Mouse (Mus musculus): ENCODE measurements around the gene Flna. TPM values are rescaled to one million over a fixed set of nuclear protein-coding genes. Genes with fewer than 3 reads are reported as not detected.

Flna gene
- 181 and 196 TPM in 2 replicates for polyA plus RNA-seq (2014; fragmentation: Nextera tagmentation; extraction: Ambion mirVana)

DNA sequence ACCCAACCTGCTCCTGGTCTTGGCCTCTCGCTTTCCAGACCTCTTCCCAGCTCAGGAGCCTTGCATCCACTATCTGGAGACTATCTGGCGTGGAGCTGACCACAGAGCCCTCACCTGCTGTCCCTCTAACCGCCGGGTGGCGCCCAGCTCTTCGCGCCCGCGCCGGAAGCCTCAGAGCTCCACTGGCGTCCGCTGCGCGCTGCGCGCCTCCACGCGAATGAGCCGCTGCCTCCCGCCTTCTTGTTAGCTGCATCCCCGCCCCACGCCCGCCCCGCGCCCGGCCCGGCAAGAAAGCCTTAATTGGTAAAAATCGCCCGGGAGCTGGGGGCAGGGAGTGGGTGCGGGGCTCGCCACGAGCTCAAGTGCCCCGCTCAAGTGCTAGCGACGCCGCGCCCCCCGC, at the start of gene Flna:
TSS of gene Flna (minus strand) at position 206 of the 400 bp plus-strand sequence.
- no peaks in the 10 kb centered on the region for H3K36me3 ChIP-seq (ENCODE audit: control insufficient read depth, insufficient read depth, low read length)
- peak within 1 kb of the TSS; percentile 36 for H3K4me3 ChIP-seq (ENCODE audit: low read depth, low read length)
- H3K9ac ChIP-seq (ENCODE audit: low read depth, low read length): peak within 1 kb of the TSS; percentile 65
- no peaks in the 10 kb centered on the region for H3K4me1 ChIP-seq (replicated peaks; ENCODE audit: control insufficient read depth, insufficient read depth, low read length)
- no peak for ATAC-seq (ENCODE audit: low FRiP score)
- no peaks in the 10 kb centered on the region for H3K27me3 ChIP-seq (ENCODE audit: control insufficient read depth, insufficient read depth, low read length)
- DNase-seq (ENCODE audit: low spot score): peak; percentile 65
- H3K4me2 ChIP-seq (replicated peaks; ENCODE audit: low read depth, low read length): peak within 1 kb of the TSS; percentile 62
- H3K27ac ChIP-seq (ENCODE audit: low read depth, low read length): no peak within 1 kb of the TSS
- 9% methylated on average over 28 of the region's 38 CpGs for WGBS
- no peaks in the 10 kb centered on the region for H3K9me3 ChIP-seq (ENCODE audit: control insufficient read depth, low read length)

DNA sequence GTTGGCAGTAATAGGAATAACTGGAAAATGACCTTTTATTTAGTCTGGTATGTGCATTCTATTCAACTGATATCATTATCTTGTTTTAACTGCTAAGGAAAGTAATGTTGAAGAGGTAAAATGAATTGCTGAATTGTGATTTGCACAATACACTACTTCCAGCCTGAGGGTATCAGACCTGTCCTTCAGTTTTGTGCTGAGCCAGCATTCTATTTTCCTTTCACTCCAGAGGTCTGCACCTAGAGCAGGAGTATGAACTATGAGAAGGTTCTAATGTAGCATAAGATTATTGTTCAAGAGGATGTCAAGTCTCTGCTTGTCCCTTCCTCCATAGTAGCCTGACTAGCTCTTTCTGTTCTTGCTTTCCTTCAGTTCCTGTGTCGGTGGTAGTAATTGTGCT, 48.7 kb upstream of the Flna start:
- no peaks in the 10 kb centered on the region for H3K4me1 ChIP-seq (replicated peaks; ENCODE audit: control insufficient read depth, insufficient read depth, low read length)
- no peaks in the 10 kb centered on the region for H3K36me3 ChIP-seq (ENCODE audit: control insufficient read depth, insufficient read depth, low read length)
- DNase-seq (ENCODE audit: low spot score): no peak
- H3K27ac ChIP-seq (ENCODE audit: low read depth, low read length): no peak overlapping the region
- H3K4me3 ChIP-seq (ENCODE audit: low read depth, low read length): no peak overlapping the region
- H3K9me3 ChIP-seq (ENCODE audit: control insufficient read depth, low read length): no peaks in the 10 kb centered on the region
- H3K9ac ChIP-seq (ENCODE audit: low read depth, low read length): no peak overlapping the region
- no peak for ATAC-seq (ENCODE audit: low FRiP score)
- H3K27me3 ChIP-seq (ENCODE audit: control insufficient read depth, insufficient read depth, low read length): no peaks in the 10 kb centered on the region
- WGBS: 94% methylated on average over 1 of the region's 1 CpGs
- no peak overlapping the region for H3K4me2 ChIP-seq (replicated peaks; ENCODE audit: low read depth, low read length)

DNA sequence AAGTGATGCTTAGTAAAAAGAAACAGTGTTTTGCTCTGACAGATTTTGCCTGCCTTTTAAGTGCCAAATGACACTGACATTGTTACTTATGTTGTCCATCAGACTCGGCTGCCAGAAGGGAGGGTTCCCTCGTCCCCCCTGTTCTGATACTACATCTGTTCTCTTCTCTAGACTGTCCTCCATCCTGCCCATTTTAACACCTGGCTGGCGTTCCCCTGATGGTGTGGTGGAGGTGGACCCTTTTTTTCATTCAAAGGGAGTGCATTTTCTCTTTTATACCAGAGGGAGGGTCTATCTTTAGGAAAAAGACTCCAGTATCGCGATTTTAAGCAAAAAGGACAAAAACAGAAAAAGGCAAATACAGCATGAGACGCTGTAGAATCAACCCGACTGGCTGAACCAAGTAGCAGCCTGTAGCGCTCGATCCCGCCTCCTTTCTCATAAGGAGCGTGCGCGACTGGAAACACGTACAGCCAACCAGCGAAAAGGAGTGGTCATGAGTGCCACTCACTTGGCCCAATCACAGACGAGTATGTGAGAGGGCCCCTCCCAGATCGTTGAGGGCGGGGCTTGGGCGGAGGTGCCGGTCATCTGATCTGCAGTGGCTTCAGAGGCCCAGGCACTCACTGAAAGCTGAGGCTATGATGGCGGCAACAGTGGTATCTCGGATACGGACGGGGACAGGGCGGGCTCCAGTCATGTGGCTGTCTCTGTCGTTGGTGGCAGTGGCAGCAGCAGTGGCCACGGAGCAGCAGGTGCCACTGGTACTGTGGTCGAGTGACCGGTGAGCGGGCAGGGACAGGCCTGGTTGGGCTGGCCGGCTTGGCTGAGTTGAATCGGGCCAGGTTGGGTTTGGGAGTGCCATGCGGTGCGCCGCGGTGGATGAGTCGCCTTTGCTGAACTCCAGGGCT, 47.2 kb upstream of the Flna start, which contains the start of gene Atp6ap1:
TSS of gene Atp6ap1 (plus strand) at position 560 of the 911 bp plus-strand sequence.
- Histone ChIP-seq H3K4me3 (ENCODE audit: low read depth, low read length) (peak within 1 kb of the TSS; percentile 61), H3K9ac (ENCODE audit: low read depth, low read length) (peak within 1 kb of the TSS; percentile 62), H3K4me1 (replicated peaks; ENCODE audit: control insufficient read depth, insufficient read depth, low read length) (no peaks in the 10 kb centered on the region), H3K9me3 (ENCODE audit: control insufficient read depth, low read length) (no peaks in the 10 kb centered on the region), H3K27me3 (ENCODE audit: control insufficient read depth, insufficient read depth, low read length) (no peaks in the 10 kb centered on the region), H3K27ac (ENCODE audit: low read depth, low read length) (0 out of 2 replicates have a peak within 1 kb of the TSS, but pooled peaks have one; percentile 42), H3K36me3 (ENCODE audit: control insufficient read depth, insufficient read depth, low read length) (no peaks in the 10 kb centered on the region), H3K4me2 (replicated peaks; ENCODE audit: low read depth, low read length) (peak within 1 kb of the TSS; percentile 55)
- ATAC-seq (ENCODE audit: low FRiP score): peak; percentile 99
- WGBS: 12% methylated on average over 34 of the region's 37 CpGs
- peak; percentile 88 for DNase-seq (ENCODE audit: low spot score)

DNA sequence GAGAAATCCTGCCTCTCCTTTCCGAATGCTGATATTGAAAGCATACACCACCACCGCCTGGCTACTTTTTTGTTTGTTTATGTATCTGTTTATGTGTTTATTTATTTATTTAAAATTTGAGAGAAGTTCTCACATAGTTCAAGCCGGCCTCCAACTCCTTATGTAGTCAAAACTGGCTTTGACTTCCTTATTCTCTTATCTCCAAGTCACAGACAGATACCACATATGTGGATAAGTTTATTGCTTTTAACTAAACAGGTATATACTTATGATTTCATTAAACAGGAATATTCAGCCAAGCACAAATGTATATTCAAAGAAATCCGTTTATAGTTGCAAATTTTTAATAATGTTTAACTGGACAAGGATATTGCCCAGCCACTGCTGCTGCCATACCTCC, 43.8 kb upstream of the Flna start:
- ATAC-seq (ENCODE audit: low FRiP score) (no peak), DNase-seq (ENCODE audit: low spot score) (no peak)
- H3K27me3 ChIP-seq (ENCODE audit: control insufficient read depth, insufficient read depth, low read length): no peaks in the 10 kb centered on the region
- no peaks in the 10 kb centered on the region for H3K36me3 ChIP-seq (ENCODE audit: control insufficient read depth, insufficient read depth, low read length)
- H3K9me3 ChIP-seq (ENCODE audit: control insufficient read depth, low read length): no peaks in the 10 kb centered on the region
- H3K9ac ChIP-seq (ENCODE audit: low read depth, low read length): no peak overlapping the region
- 74% methylated on average over 4 of the region's 4 CpGs for WGBS
- no peak overlapping the region for H3K4me2 ChIP-seq (replicated peaks; ENCODE audit: low read depth, low read length)
- H3K4me3 ChIP-seq (ENCODE audit: low read depth, low read length): no peak overlapping the region
- H3K4me1 ChIP-seq (replicated peaks; ENCODE audit: control insufficient read depth, insufficient read depth, low read length): no peaks in the 10 kb centered on the region
- H3K27ac ChIP-seq (ENCODE audit: low read depth, low read length): no peak overlapping the region

DNA sequence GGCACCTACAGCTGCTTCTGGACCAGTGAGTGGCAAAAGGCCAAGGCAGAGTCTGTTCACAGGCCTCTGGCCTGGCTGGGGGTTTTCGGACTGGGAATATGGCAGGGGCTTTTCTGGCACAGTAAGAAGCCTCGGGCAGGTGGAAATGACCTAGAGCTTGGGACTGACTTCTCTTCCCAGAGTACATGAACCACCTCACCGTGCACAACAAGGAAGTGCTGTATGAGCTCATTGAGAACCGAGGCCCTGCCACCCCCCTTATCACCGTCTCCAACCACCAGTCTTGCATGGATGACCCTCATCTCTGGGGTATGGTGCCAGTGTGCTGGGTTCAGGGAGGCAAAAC, 33.4 kb upstream of the Flna start:
- Histone ChIP-seq H3K36me3 (ENCODE audit: control insufficient read depth, insufficient read depth, low read length) (no peaks in the 10 kb centered on the region), H3K4me3 (ENCODE audit: low read depth, low read length) (peak overlapping the region; percentile 43), H3K9ac (ENCODE audit: low read depth, low read length) (peak overlapping the region; percentile 64), H3K9me3 (ENCODE audit: control insufficient read depth, low read length) (no peaks in the 10 kb centered on the region), H3K27ac (ENCODE audit: low read depth, low read length) (peak overlapping the region; percentile 19; the same call in 1 of the 2 replicates), H3K27me3 (ENCODE audit: control insufficient read depth, insufficient read depth, low read length) (no peaks in the 10 kb centered on the region), H3K4me1 (replicated peaks; ENCODE audit: control insufficient read depth, insufficient read depth, low read length) (no peaks in the 10 kb centered on the region), H3K4me2 (replicated peaks; ENCODE audit: low read depth, low read length) (peak overlapping the region; percentile 45)
- ATAC-seq (ENCODE audit: low FRiP score): peak; percentile 11; the same call in 1 of the 2 replicates
- 51% methylated on average over 5 of the region's 5 CpGs for WGBS
- no peak for DNase-seq (ENCODE audit: low spot score)

DNA sequence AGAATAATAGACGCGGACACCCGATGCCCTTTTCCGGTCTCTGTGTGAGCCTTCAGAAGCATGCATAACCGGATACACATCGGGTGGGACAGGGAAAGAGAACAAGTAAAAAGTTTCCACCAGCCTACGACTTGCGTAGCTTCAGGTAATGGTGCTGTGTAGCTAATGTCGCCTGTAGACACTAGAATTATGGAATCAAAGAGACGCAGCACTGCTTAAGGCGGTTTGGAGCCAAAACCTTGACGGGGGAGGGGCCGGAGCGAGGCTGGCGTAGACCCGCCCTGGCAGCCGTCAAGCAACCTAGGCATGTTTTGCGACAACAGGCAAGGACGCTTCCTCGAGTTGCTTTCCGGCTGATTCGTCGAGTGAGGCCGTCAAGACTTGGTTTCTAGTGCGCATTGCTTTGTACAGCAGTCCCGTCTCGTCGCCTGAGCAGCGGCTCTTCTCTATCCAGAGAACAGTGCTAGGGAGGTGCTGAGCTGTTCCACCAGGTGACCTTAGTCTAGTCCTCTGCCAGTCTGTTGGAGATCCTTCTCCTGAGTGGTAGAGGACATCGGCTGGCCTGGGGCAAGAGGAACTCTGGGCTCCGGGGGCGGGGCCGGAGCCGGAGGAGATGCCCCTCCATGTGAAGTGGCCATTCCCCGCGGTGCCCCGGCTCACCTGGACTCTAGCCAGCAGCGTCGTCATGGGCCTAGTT, 32.9 kb upstream of the Flna start:
- peak overlapping the region; percentile 19; the same call in 1 of the 2 replicates for H3K27ac ChIP-seq (ENCODE audit: low read depth, low read length)
- DNase-seq (ENCODE audit: low spot score) (peak; percentile 81), ATAC-seq (ENCODE audit: low FRiP score) (peak; percentile 82)
- no peaks in the 10 kb centered on the region for H3K4me1 ChIP-seq (replicated peaks; ENCODE audit: control insufficient read depth, insufficient read depth, low read length)
- peak overlapping the region; percentile 43 for H3K4me3 ChIP-seq (ENCODE audit: low read depth, low read length)
- H3K36me3 ChIP-seq (ENCODE audit: control insufficient read depth, insufficient read depth, low read length): no peaks in the 10 kb centered on the region
- 18% methylated on average over 39 of the region's 39 CpGs for WGBS
- peak overlapping the region; percentile 45 for H3K4me2 ChIP-seq (replicated peaks; ENCODE audit: low read depth, low read length)
- H3K27me3 ChIP-seq (ENCODE audit: control insufficient read depth, insufficient read depth, low read length): no peaks in the 10 kb centered on the region
- peak overlapping the region; percentile 64 for H3K9ac ChIP-seq (ENCODE audit: low read depth, low read length)
- H3K9me3 ChIP-seq (ENCODE audit: control insufficient read depth, low read length): no peaks in the 10 kb centered on the region

DNA sequence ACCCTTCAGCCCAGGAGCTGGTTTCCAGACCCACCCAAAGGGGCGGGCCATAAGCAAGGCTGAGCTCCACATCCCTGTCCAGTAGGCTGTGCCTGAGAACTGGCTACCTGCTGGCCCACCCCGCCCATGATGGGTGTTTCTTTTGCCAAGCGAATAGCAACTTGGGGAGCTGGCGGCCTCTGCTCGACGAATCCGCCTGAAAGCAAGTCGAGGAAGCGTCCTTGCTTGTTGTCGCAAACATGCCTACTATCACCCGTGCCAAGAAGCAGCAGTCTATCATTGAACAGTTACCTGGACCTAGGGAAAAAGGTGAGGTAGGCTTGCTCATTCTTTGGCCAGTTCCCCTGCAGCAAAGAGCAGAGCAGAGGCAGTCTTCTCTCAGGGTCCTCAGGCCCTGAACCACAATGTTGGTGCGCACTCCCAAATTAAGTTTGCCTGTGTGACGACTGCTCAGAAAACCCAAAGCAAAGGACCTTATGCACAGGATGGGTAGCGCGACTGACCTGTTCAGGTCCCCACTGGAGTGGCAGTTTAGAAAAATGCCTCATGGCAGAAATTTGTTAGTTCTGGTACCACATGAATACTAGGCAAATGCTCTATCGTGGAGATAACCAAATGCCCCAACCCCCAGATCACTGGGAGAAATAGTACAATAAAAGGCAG, 32.2 kb upstream of the Flna start, which contains the start of the genes Taz and Dnase1l1:
TSS of gene Taz (plus strand) at position 181 of the 663 bp plus-strand sequence.
TSS of gene Dnase1l1 (minus strand) at position 606 of the 663 bp plus-strand sequence.
- Histone ChIP-seq H3K4me3 (ENCODE audit: low read depth, low read length) (peak within 1 kb of the TSS; percentile 43), H3K9me3 (ENCODE audit: control insufficient read depth, low read length) (no peaks in the 10 kb centered on the region), H3K4me1 (replicated peaks; ENCODE audit: control insufficient read depth, insufficient read depth, low read length) (no peaks in the 10 kb centered on the region), H3K27me3 (ENCODE audit: control insufficient read depth, insufficient read depth, low read length) (no peaks in the 10 kb centered on the region), H3K36me3 (ENCODE audit: control insufficient read depth, insufficient read depth, low read length) (no peaks in the 10 kb centered on the region), H3K27ac (ENCODE audit: low read depth, low read length) (peak within 1 kb of the TSS; percentile 19; the same call in 1 of the 2 replicates), H3K9ac (ENCODE audit: low read depth, low read length) (peak within 1 kb of the TSS; percentile 64), H3K4me2 (replicated peaks; ENCODE audit: low read depth, low read length) (peak within 1 kb of the TSS; percentile 45)
- DNase-seq (ENCODE audit: low spot score) (peak; percentile 42), ATAC-seq (ENCODE audit: low FRiP score) (peak; percentile 56)
- 9% methylated on average over 16 of the region's 16 CpGs for WGBS

DNA sequence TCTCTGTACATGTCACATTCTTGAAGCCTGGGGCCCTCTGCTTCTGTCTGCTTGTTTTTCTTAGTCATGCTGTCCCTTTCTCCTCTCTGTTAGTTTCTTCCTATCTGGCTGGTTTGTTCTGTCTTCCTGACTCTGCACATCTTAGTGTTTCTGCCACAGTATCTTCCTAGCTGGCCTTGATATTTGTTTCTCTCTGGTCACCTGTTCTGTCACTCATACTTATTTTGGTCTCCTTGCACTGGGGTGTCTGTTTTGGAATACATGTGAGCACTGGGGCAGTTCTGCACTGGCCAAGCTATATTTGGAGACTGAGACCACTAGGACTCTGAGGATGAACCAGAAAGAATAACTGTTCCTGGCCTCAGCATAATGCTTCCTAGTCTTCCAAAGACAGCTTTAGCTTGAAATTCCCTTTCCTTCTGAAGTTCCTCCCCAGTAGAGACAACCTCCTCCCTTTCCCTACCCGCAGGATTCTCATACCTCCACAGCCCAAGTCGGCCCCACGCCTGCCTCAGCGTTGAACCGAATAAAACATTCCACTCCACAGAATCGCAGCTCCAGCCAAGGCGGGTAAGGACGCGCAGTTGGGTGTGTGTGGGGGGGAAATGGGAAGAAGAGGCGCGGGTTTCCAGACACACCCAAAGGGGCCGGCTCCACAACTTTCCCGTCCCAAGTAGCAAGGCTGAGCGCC, 31.6 kb upstream of the Flna start:
- DNase-seq (ENCODE audit: low spot score) (no peak), ATAC-seq (ENCODE audit: low FRiP score) (no peak)
- H3K4me3 ChIP-seq (ENCODE audit: low read depth, low read length): peak overlapping the region; percentile 43
- no peaks in the 10 kb centered on the region for H3K27me3 ChIP-seq (ENCODE audit: control insufficient read depth, insufficient read depth, low read length)
- H3K9ac ChIP-seq (ENCODE audit: low read depth, low read length): peak overlapping the region; percentile 64; the same call in 1 of the 2 replicates
- no peaks in the 10 kb centered on the region for H3K4me1 ChIP-seq (replicated peaks; ENCODE audit: control insufficient read depth, insufficient read depth, low read length)
- H3K4me2 ChIP-seq (replicated peaks; ENCODE audit: low read depth, low read length): peak overlapping the region; percentile 45
- 21% methylated on average over 14 of the region's 14 CpGs for WGBS
- H3K9me3 ChIP-seq (ENCODE audit: control insufficient read depth, low read length): no peaks in the 10 kb centered on the region
- H3K36me3 ChIP-seq (ENCODE audit: control insufficient read depth, insufficient read depth, low read length): no peaks in the 10 kb centered on the region
- H3K27ac ChIP-seq (ENCODE audit: low read depth, low read length): no peak overlapping the region
